Mouse (Mus musculus): ENCODE data around the gene Arrb1.

Arrb1 gene

DNA sequence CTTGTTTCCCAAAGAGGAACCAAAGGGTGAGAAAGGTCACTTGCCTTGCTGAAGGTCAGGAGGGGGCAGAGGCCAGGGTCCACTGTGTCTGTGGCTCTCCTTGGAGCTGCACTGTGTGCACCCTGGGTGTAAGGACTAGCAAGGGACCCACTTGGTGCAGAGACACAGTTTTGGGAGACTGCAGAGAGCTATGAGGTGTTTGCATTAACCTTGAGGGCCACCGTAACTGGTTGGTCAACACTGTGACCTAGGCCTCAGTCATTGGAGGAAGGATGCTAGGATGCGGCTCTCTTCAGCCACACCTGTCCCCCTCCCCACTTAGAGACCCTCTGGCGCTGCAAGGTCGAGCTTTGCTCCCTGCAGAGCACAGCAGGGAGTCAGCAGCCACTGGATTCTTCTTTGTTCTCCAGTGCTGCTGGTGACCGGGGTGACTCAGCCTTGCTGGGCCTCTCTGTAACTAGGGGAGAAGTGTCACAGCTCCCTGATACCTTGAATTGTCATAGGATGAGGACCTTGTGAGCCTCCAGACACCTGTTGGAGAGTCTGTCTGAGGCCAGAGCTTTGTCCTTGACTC, 2.0 kb downstream of the Arrb1 start:
- no peak for DNase-seq (ENCODE audit: low read depth, low spot score)

DNA sequence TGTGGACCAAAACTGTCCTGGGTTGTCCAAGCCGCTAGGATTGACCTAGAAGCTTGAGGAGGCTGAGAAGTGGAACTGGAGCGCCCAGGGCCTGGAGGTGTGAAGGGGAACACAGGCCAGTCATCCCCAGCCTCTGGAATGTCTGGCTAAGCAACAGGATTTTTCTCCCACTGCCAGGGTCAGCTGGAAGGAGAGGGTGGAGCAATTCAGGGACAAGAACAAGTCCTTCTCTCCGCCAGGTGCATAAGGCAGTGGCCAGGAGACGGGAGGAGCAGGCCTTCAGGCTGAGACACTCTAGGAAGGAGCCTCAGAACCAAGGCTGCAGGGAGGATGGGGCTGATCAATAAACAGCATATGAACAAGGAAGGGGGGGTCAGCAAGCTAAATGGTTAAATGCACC, 3.2 kb downstream of the Arrb1 start:
- DNase-seq (ENCODE audit: low read depth, low spot score): no peak

- no peak for DNase-seq (ENCODE audit: low read depth, low spot score)
These were observed 4.1 kb downstream of the Arrb1 start for GRCm38 (mm10) chr7:99539201-99539891.

DNA sequence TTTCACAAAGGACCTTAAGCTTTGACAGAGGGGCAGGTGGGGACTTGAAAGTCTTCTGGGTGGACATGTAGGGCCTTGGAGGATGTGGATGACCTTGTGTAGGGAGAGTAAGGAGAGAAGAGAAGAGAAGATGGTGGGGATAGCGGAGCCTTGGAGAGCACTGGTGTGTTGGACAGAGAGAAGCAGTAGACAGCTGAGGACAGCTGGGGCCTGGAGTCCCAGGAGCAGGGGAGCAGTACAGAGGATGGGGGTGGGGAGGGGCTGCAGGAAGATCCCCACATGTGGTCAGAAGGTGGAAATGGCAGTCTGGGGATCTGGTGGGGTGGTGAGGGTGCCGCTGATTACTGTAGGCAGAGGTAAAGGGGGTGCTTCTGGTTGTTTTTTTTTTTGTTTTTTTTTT, 4.8 kb downstream of the Arrb1 start:
- DNase-seq (ENCODE audit: low read depth, low spot score): no peak

DNA sequence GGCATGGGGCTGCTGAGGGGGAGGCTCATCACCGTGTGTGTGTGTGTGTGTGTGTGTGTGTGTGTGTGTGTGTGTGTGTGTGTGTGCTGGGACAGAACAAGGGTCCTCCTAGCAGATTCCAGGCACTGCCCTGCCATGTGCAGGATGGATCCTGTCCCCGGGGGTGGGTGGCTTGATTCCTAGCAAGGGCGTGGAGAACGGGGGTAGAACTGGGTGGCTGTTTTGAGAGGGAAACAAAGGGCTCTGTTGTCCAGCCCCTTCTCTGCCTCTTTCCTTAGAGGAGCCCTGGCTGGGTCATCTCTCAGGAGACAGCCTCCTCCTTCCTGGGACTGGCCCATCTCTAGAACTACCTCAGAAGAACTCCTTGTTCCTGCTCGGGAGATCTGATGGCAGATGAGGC, 5.9 kb downstream of the Arrb1 start:
- DNase-seq (ENCODE audit: low read depth, low spot score): no peak

GRCm38 (mm10) chr7:99544272-99544671, 9.0 kb downstream of the Arrb1 start:
- no peak for DNase-seq (ENCODE audit: low read depth, low spot score)

GRCm38 (mm10) chr7:99545885-99546745, 10.8 kb downstream of the Arrb1 start:
- no peak for DNase-seq (ENCODE audit: low read depth, low spot score)

DNA sequence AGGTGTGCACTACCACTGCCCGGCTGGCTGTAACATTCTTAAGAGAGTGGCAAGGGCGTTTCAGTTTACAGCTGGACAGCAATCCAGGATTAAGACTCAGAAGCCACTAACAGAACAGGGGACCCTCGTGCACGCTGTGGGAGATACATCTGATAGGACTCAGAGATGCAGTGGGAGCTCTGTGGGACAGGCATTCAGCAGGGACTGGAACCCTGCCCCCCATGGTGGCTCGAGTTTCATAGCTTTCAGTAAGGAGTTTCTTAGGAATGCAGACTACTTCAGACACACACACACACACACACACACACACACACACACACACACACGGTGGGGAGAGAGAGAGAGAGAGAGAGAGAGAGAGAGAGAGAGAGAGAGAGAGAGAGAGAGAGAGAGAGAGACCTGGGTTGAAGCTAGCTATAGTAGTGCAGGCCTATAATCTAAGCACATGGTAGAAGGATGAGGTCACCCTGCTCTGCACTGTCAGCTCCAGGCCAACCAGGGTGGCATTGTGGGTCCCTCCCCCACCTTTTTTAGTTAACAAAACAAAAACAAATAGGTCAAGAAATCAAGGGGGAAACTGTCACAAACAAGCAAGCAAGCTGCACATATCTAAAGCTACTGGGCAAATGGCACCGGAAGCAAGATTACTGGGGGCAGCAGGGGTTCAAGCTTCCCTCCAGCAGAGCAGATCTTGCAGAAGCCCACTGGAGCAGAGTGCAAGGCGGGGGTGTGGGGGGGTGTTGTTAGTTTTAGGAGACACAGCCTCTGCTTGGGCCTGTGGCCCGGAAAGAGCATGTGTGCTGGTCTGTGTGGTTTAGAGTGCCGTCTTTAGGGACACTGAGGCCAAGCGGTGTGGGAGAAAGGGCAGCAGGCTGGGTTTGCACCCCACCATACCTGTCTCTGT, 12.6 kb downstream of the Arrb1 start:
- no peak for DNase-seq (ENCODE audit: low read depth, low spot score)

DNA sequence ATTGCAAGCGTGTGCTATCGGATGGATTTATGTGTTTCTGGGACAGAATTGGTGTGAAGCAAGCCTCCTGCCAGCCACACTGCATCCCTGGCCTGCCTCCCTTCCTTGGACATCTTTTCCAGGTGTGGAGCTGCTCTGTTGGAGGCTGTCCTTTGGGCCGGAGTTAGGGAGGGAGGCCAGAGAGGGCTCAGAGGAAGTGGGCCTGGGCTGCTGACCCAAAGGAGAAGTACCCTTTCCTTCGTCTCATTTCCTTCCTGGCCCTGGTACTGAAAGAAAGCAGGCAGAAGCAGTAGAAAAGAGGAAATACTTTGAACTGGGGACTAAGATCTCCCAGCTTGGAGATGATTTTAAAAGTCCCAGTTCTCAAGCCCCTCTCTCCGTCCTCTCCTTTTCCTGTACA, 14.4 kb downstream of the Arrb1 start:
- no peak for DNase-seq (ENCODE audit: low read depth, low spot score)

DNA sequence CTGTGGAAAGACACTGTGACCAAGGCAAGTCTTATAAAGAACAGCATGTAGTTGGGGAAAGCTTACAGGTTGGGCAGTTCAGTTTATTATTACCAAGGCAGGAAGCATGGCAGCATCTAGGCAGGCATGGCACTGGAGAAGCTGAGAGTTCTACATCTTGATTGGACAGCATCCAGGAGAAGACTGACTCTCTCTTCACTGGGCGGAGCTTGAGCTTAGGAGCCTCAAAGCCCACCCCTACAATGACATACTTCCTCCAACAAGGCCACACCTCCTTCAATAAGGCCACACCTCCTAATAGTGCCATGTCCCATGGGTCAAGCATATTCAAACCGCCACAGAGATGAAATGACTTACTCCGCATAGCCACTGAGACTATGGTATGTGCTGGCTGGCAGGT, 16.4 kb downstream of the Arrb1 start:
- DNase-seq (ENCODE audit: low read depth, low spot score): no peak

DNA sequence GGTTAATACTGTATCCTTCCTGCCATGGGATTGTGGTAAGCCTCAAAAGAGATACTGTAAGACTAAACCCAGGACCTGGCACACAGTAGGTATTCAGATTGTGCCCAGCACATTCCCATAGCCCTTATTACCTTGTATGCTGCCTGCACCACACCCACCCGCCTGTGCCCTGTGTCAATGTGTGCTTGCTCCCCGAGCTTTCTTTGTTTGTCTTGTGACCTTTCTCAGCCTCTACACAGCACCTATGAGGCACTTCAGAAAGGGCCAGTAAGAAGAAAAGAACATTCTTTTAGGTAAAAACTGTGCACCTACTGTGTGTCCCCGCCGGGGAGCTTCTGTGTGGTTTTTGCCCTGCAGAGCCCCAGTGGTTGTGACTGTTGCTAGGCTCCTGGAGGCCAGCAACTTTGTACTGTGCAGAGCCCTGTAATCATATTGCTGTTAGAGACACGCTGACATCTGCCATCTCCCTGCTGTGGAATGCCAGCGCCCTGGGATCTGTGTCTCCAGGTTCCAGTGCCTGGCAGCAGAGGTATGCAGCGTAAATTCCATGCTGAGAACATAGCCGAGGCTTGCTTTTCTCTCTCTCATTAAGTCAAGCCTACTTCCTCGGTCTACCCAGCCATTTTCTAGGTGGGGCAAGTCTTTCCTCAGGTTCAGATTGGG, 18.1 kb downstream of the Arrb1 start:
- no peak for DNase-seq (ENCODE audit: low read depth, low spot score)

DNA sequence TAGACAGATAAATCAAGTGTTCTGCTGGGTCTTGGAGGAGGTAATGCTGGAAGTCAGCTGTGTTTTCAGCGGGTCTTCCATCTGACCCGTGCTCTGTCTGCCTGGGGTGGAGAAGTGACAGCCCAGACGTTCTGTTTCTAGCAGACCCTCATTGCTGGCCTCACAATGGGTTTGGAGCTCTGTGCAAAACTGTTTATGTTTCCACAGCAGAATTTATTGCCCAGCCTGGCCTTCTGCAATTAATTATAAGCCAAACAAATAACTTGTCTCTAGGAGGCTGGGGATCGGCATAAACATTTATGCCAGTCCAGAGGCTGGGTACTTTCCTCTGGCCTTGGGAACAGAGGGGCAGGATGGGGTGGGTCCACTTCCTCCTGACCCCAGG, 18.6 kb downstream of the Arrb1 start:
- no peak for DNase-seq (ENCODE audit: low read depth, low spot score)

DNA sequence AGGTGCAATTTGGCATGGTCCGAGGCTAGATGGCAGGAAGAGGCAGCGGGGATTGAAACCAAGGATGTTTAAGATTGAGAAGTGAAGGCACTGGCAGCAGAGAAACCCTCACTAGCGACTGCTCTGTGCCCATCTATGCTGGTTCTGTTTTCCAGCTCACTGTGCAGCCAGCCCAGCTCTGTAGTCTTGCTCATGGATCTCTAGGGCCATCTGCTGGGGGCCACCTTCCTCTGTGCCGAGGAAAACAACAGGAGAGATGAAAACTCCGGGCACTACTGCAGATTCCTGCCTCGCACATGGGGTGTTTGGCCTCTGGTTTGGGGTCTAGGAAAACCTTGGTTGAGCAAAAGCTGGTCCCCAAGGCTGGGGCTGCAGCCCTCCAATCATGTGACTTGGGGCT, 20.6 kb downstream of the Arrb1 start:
- no peak for DNase-seq (ENCODE audit: low read depth, low spot score)

DNA sequence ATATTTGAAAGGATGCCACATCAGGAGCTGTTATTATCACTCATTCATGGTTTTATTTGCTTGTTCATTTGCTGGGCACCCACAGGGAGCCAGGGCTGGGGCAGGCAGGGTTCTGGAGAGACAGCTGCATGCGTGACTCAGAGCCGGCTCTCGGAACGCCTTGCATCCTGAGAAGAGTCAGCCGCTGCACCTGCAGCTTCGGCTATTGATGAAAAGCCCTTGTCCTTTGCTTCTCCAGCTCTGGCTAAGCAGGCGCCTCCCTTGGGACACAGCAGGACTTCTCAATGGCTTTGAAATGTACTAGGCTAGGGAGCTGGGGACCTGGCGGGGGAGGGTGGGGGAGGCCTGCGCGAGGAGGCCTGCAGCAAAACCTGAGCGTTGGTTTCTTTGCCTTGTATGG, 23.8 kb downstream of the Arrb1 start:
- no peak for DNase-seq (ENCODE audit: low read depth, low spot score)

DNA sequence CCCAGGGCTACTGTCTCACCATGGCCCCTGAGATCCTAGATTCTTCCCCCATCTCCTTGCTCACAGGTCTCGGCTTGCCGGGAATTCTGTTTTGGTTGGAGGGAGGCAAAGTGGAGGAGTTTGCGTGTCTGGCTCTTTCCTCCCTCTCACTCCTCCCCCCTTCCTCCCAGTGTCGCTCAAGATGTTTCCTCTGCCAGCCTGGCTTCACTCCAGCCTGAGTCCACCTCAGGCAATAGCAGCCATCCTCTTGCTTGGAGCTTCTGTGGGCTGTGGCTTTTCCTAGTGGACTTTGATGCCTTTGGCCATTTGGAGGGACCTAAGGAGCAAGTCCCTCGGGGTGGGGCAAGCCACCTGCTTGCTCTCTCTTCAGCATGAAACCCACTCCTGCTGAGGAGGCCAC, 27.2 kb downstream of the Arrb1 start:
- DNase-seq (ENCODE audit: low read depth, low spot score): no peak

DNA sequence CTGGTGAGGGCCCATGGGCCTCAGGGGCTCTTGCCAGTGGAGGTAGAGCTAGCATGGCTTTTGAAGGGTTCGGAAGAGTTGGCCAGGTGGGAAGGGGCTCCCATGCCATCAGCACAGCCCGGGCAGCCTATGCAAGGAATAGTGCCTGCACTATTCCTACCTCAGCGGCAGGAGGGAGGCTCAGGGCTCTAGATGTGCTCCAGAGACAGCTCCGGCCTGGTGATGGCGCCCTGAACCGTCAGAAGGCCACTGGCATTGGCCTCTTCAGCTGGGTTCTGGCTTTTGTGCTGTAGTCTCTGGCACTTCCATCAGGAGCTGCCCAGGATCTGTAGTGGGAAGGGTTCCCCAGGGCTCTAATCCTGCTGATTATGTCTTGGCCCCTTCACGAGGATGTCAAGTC, 28.0 kb downstream of the Arrb1 start:
- DNase-seq (ENCODE audit: low read depth, low spot score): no peak

GRCm38 (mm10) chr7:99565325-99565881, 30.1 kb downstream of the Arrb1 start:
- no peak for DNase-seq (ENCODE audit: low read depth, low spot score)

DNA sequence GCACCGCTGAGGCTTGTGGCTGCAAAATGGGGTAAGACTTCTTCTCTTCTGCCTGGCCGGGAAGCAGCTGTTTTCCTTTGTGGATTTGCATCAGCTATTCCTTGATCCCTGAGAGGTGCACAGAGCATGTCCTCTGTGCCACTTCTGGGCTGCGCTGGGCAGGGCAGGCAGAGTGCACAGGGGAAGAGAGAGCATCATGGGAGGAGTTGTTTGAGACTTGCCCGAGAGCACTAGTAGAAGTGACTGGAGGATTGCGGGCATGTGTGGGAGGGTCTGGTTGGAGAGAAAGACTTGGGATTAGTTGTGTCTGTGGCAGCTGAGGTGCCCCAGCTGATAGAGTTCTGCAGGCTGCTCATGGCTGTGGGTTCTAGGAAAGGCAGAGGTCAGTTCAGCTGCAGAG, 35.4 kb downstream of the Arrb1 start:
- no peak for DNase-seq (ENCODE audit: low read depth, low spot score)

DNA sequence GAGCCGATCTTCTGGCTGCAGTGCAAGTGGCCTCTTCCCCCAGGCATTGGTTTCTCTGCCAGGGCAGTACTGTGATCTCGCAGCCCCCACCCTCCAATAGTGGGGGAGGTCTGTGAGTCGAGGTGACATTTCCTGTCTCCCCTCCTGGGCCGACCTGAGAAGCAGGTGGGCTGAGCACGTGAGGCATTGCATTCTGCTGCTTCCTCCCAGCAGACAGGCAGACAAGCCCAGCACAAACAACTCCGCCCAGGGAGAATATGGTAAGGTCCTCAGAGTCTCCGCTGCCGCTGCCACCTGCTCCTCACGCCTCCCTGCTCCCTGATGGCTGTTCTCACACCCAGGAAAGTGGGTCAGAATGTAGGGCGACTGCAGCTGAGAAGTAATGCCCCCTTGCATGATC, 37.7 kb downstream of the Arrb1 start:
- no peak for DNase-seq (ENCODE audit: low read depth, low spot score)

GRCm38 (mm10) chr7:99573351-99573750, 38.1 kb downstream of the Arrb1 start:
- DNase-seq (ENCODE audit: low read depth, low spot score): no peak

- DNase-seq (ENCODE audit: low read depth, low spot score): no peak
These were observed 43.0 kb downstream of the Arrb1 start for GRCm38 (mm10) chr7:99578246-99578645.
